ENCODE assay signal across 13 mouse cellular contexts in genomic region chr2:90970606-90971005, GRCm38 (mm10). TPM values are rescaled to one million over a fixed set of nuclear protein-coding genes. Genes with fewer than 3 reads are reported as not detected.
DNase-seq lines count a peak whose midpoint lies in the region; ATAC-seq and TF ChIP-seq lines count a peak whose summit lies in the region.
"Had no signal": no experiment of that assay in that cellular context is flagged by ENCODE, and none has a peak within 500 bp of the region (broad histone marks: within the 10 kb centered on the region; RNA-seq: fewer than 3 reads in every experiment).

No protein-coding gene starts in this region.

- H3K4me3 ChIP-seq in heart, embryonic 14.5 days (ENCODE audit: control insufficient read depth in 1 of 2, insufficient read depth in 1 of 2, low read depth in 1 of 2, low read length in 2 of 2) = no peak overlapping the region
- no peak overlapping the region for H3K4me3 ChIP-seq in left cerebral cortex, adult 2 months
- H3K4me3 ChIP-seq: limb, embryonic 15.5 days; megakaryocyte, embryonic 14.5 days had no signal

- peaks cover 13% of the 10 kb centered on the region; the same call in 1 of the 2 replicates for H3K36me3 ChIP-seq in heart, embryonic 14.5 days (ENCODE audit: control insufficient read depth, insufficient read depth, low read length)

- TF ChIP-seq CTCF in left cerebral cortex, adult 2 months (IDR thresholded peaks at IDR 0.05) = no peak

- H3K27me3 ChIP-seq in heart, embryonic 14.5 days (ENCODE audit: control insufficient read depth, insufficient read depth, low read length) = no peaks in the 10 kb centered on the region
- H3K27me3 ChIP-seq: limb, embryonic 15.5 days; megakaryocyte, embryonic 14.5 days had no signal

- peak overlapping the region; percentile 33 to 41; a peak in 2 of 4 replicates for H3K27ac ChIP-seq in heart, embryonic 14.5 days (replicated peaks in 1 of 2; ENCODE audit: control insufficient read depth in 1 of 2, insufficient read depth in 1 of 2, low read depth in 2 of 2, low read length in 2 of 2)
- peak overlapping the region; percentile 71 for H3K27ac ChIP-seq in left cerebral cortex, adult 2 months
- H3K27ac ChIP-seq: limb, embryonic 15.5 days had no signal

- intact Hi-C loops in left cerebral cortex, postnatal 14 days (cut with DNase I) = no loop called here
- intact Hi-C loops in left cerebral cortex, adult 2 months (cut with DNase I) = no loop called here

- H3K9me3 ChIP-seq in heart, embryonic 14.5 days (ENCODE audit: control insufficient read depth, low read length) = no peaks in the 10 kb centered on the region
- H3K9me3 ChIP-seq: limb, embryonic 15.5 days; megakaryocyte, embryonic 14.5 days had no signal

- H3K9ac ChIP-seq in heart, embryonic 14.5 days (ENCODE audit: low read length) = no peak overlapping the region; the same call in 1 of the 2 replicates
- H3K9ac ChIP-seq: limb, embryonic 15.5 days; lung, embryonic 14.5 days had no signal

- peaks cover 0 to 35% of the 10 kb centered on the region in 2 experiments; a peak in 3 of 4 replicates for H3K4me1 ChIP-seq in heart, embryonic 14.5 days (ENCODE audit: control insufficient read depth in 2 of 2, insufficient read depth in 2 of 2, low read length in 2 of 2)
- H3K4me1 ChIP-seq: limb, embryonic 15.5 days had no signal

- DNase-seq in heart, adult 18-20 months = no peak
- DNase-seq in left cerebral cortex, adult 18-20 months (ENCODE audit: low spot score in 2 of 2) = peak; percentile 47 to 59
- no peak for DNase-seq in left cerebral cortex, postnatal 14 days (ENCODE audit: low spot score in 2 of 2)
- DNase-seq in cerebellum, adult 8-10 months = peak; percentile 76
- DNase-seq in left cerebral cortex, adult 2 months (ENCODE audit: extremely low spot score in 1 of 2, low spot score in 2 of 2) = peak in 1 of 2 experiments; percentile 46
- no peak for DNase-seq in neural tube, embryonic 10.5 days (ENCODE audit: extremely low spot score, low spot score)
- DNase-seq: adrenal gland, postnatal 36 days; embryo, embryonic 11 days; lung, embryonic 14.5 days; thymus, adult 18-20 months had no signal

- no peak overlapping the region for H3K4me2 ChIP-seq in heart, embryonic 14.5 days (ENCODE audit: low read length)
- H3K4me2 ChIP-seq: limb, embryonic 15.5 days; lung, embryonic 14.5 days had no signal

- no peak for ATAC-seq in heart, embryonic 14.5 days (ENCODE audit: insufficient number of reproducible peaks, insufficient read depth, low FRiP score, low read depth)

RNA-seq across cellular contexts. Expression of gene Celf1, which starts 30.4 kb away (rescaled TPM):
- 76.6 and 79.1 TPM in 2 replicates for polyA plus RNA-seq in heart, embryonic 14.5 days (2014; fragmentation: Nextera tagmentation; extraction: Ambion mirVana)
- 10 to 100 TPM; 70.7 to 74.4 TPM for total RNA-seq in heart, adult 18-20 months (2021)
- total RNA-seq in left cerebral cortex, adult 18-20 months (2021) = 100 to 1,000 TPM; 132 to 148 TPM
- 100 to 1,000 TPM; 134 to 147 TPM for total RNA-seq in left cerebral cortex, postnatal 14 days (2021)
- 100 to 1,000 TPM; 146 to 149 TPM for total RNA-seq in left cerebral cortex, adult 2 months (2021)

Comparison
In these comparisons a context has a peak if more than half of its experiments do, and no peak if none do; other contexts are left out.
1. DNase-seq: peak in left cerebral cortex, adult 18-20 months (2 of 2) and cerebellum, adult 8-10 months (single experiment); none in heart, adult 18-20 months (0 of 2), left cerebral cortex, postnatal 14 days (0 of 2) and neural tube, embryonic 10.5 days (single experiment).